Mouse (Mus musculus) embryonic facial prominence, embryonic 12.5 days (tissue): ENCODE data around the gene Senp5. TPM values are rescaled to one million over a fixed set of nuclear protein-coding genes. Genes with fewer than 3 reads are reported as not detected.

Source experiments
- ATAC-seq: fragments of 200-750 bp; cut with Nextera tagmentation; 2 replicates; pipeline ENCODE4 v1.8.0; 2017; ENCODE audit not compliant: insufficient number of reproducible peaks, insufficient read depth, low FRiP score, low TSS enrichment
- H3K27ac ChIP-seq: fragments of 300-500 bp; sonication (generic); 2 replicates; pipeline ENCODE4 v1.5.1; 2016; ENCODE audit warnings: mild to moderate bottlenecking
- H3K27me3 ChIP-seq: fragments of 300-500 bp; sonication (generic); 2 replicates; pipeline ENCODE4 v1.6.1; 2016; ENCODE audit warnings: mild to moderate bottlenecking, moderate library complexity
- H3K36me3 ChIP-seq: fragments of 300-500 bp; sonication (generic); 2 replicates; pipeline ENCODE4 v1.6.1; 2016; ENCODE audit warnings: mild to moderate bottlenecking
- H3K4me1 ChIP-seq: fragments of 300-500 bp; sonication (generic); 2 replicates; pipeline ENCODE4 v1.6.1; 2016
- H3K4me2 ChIP-seq: fragments of 300-500 bp; sonication (generic); replicated peaks from 2 replicates; pipeline ENCODE4 v1.6.1; 2016; ENCODE audit warnings: mild to moderate bottlenecking, moderate library complexity
- H3K4me3 ChIP-seq: fragments of 300-500 bp; sonication (generic); 2 replicates; pipeline ENCODE4 v1.5.1; 2016; ENCODE audit warnings: mild to moderate bottlenecking
- H3K9ac ChIP-seq: fragments of 300-500 bp; sonication (generic); 2 replicates; pipeline ENCODE4 v1.6.1; 2016; ENCODE audit warnings: mild to moderate bottlenecking, moderate library complexity
- H3K9me3 ChIP-seq: fragments of 300-500 bp; sonication (generic); 2 replicates; pipeline ENCODE4 v1.6.1; 2016; ENCODE audit warnings: mild to moderate bottlenecking, moderate library complexity
- WGBS: fragments of 180-500 bp; shearing (Covaris S2); methylation state at CpG from one replicate; pipeline ENCODE4 v1.1.7; 2016; 5-methylcytosine and 5-hydroxymethylcytosine counted together
- polyA plus RNA-seq: library from polyadenylated mRNA; unstranded; fragments of >200 nt; fragmentation: Nextera tagmentation; extraction: Ambion mirVana; gene quantifications from 2 replicates; pipeline ENCODE4 v1.2.1, GENCODE M21; 2016

Senp5 gene
- 22.2 and 23.1 TPM in 2 replicates for polyA plus RNA-seq

DNA sequence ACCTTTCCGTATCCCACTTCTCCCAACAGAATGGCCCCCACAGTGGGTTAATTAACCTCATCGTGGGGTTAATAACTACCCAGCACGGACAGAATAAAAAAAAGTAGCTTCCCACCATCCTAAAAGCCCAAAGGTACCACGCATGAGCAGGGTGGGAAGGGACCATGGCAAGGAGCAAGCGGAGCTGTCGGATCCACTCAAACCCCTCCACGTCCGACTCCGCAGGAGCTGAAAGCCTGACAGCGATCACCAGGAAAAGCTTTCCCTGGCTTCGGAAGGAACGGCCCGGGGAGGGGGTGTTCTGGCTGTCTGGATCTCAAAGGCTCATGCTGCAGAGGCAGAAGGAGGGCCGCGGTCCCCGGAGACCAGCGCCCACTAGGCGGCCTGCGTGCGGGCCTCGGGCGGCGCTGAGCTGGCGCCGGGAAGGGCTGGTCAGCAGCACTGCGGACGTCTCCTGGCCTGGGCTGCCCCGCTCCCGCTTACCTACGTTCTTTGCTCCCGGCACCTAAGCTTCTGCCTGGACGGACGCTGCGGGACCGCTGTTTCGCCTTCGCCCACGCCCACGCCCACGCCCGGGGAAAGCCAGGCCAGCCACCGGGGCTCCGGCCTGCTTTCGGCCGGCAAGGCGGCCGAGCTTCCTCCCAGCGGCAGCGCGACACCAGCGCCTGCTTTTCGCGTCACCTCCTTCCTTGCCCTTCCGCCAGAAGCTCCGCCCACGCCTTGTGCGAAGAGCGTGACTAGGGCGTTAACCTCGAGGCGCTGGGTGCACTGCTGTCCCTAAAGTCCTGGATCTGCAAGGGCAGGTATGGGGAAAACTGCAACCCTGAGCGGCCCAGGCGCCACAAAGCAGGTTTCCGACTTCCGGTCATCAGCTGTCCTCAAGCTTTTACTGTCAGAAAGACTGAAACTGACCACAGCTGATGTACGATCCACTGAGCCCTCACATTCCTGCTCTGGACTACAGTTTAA, at the start of gene Senp5:
Senp5 (minus strand) TSS at position 779 of the 969 bp plus-strand sequence.
- Histone ChIP-seq H3K36me3 (0 out of 2 replicates have a peak, but pooled peaks cover 5% of the 10 kb centered on the region), H3K27me3 (no peaks in the 10 kb centered on the region), H3K4me1 (peaks cover 8% of the 10 kb centered on the region), H3K9ac (peak within 1 kb of the TSS; percentile 90), H3K9me3 (no peaks in the 10 kb centered on the region), H3K4me2 (peak within 1 kb of the TSS; percentile 91), H3K4me3 (peak within 1 kb of the TSS; percentile 97), H3K27ac (peak within 1 kb of the TSS; percentile 69)
- 1% methylated on average over 66 of the region's 66 CpGs for WGBS
- ATAC-seq, result peak; percentile 79

DNA sequence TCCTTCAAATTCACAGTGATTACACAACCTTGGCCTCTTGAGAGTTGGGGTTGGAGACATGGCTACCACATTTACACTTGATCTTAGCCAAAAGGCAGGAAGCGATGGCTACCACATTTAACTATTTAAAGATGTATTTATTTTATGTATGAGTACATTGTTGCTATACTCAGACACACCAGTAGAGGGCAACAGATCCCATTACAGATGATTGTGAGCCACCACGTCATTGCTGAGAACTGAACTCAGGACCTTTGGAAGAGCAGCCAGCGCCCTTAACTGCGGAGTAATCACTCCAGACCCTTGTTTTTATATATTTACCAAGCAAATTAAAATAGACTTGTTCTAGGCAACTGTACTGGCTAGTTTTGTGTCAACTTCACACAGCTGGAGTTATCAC, 39.3 kb upstream of the Senp5 start:
- Histone ChIP-seq H3K27ac (no peak overlapping the region), H3K4me1 (no peaks in the 10 kb centered on the region), H3K9ac (no peak overlapping the region), H3K4me2 (no peak overlapping the region), H3K4me3 (no peak overlapping the region), H3K36me3 (peaks cover 68% of the 10 kb centered on the region), H3K9me3 (no peaks in the 10 kb centered on the region), H3K27me3 (no peaks in the 10 kb centered on the region)
- ATAC-seq, result no peak
- WGBS, result 94% methylated on average over 4 of the region's 4 CpGs

GRCm38 (mm10) chr16:32019678-32020077, 16.6 kb upstream of the Senp5 start:
- Histone ChIP-seq H3K27ac (no peak overlapping the region), H3K36me3 (peaks cover 77% of the 10 kb centered on the region), H3K4me1 (no peaks in the 10 kb centered on the region), H3K9ac (no peak overlapping the region), H3K27me3 (no peaks in the 10 kb centered on the region), H3K4me2 (no peak overlapping the region), H3K4me3 (no peak overlapping the region), H3K9me3 (no peaks in the 10 kb centered on the region)
- WGBS, result 84% methylated on average over 9 of the region's 9 CpGs
- ATAC-seq, result no peak

GRCm38 (mm10) chr16:32010330-32010729, 7.2 kb upstream of the Senp5 start:
- H3K36me3 ChIP-seq, result peaks cover 16% of the 10 kb centered on the region
- H3K4me1 ChIP-seq, result no peaks in the 10 kb centered on the region
- no peak overlapping the region for H3K27ac ChIP-seq
- H3K4me3 ChIP-seq, result no peak overlapping the region
- no peaks in the 10 kb centered on the region for H3K27me3 ChIP-seq
- 85% methylated on average over 4 of the region's 4 CpGs for WGBS
- no peak for ATAC-seq
- no peak overlapping the region for H3K9ac ChIP-seq
- no peaks in the 10 kb centered on the region for H3K9me3 ChIP-seq
- no peak overlapping the region for H3K4me2 ChIP-seq

- Histone ChIP-seq H3K27me3 (no peaks in the 10 kb centered on the region), H3K9me3 (no peaks in the 10 kb centered on the region), H3K36me3 (peaks cover 11% of the 10 kb centered on the region; the same call in 1 of the 2 replicates), H3K4me3 (no peak overlapping the region), H3K4me1 (no peaks in the 10 kb centered on the region), H3K4me2 (no peak overlapping the region), H3K27ac (no peak overlapping the region), H3K9ac (no peak overlapping the region)
- WGBS, result 47% methylated on average over 5 of the region's 5 CpGs
- no peak for ATAC-seq
These were observed 6.8 kb upstream of the Senp5 start for GRCm38 (mm10) chr16:32009913-32010312.

DNA sequence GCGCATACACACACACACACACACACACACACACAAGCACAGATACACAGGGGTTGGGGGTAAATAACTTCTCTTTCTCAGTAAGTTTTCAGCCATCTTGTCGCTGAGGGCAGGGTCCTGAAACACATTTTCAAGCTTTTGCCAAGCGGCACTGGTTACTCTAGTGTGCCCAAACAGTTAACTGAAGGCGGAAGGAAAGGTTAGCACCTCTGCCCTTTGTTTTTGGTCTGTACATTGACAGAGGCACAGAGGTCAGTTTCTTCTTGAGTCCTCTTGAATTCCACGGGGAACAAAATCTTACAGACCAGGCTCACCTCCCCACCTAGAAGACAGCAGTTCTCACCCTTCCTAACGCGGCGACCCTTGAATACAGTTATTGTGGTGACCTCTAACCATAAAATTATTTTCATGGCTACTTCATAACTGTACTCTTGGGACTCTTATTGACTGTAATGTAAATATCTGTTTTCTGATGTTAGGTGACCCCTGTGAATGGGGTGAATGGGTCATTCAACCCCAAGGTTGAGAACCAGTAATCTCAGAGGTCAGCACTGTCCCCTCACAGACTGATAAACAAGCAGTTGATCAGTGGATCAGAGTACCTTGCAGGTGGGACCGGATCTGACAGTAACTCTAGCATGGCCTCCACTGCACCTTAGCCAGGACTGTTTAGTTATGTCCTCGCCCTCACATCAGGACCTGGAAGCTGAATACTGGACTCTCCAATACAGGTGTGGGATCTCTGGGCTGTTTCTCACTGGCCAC, 5.6 kb upstream of the Senp5 start:
- Histone ChIP-seq H3K4me3 (no peak overlapping the region), H3K27me3 (no peaks in the 10 kb centered on the region), H3K36me3 (peaks cover 8% of the 10 kb centered on the region; the same call in 1 of the 2 replicates), H3K9me3 (no peaks in the 10 kb centered on the region), H3K9ac (no peak overlapping the region), H3K4me1 (no peaks in the 10 kb centered on the region), H3K4me2 (no peak overlapping the region), H3K27ac (no peak overlapping the region)
- WGBS, result 64% methylated on average over 10 of the region's 10 CpGs
- no peak for ATAC-seq

GRCm38 (mm10) chr16:32004731-32005130, 1.6 kb upstream of the Senp5 start:
- H3K27me3 ChIP-seq, result no peaks in the 10 kb centered on the region
- WGBS, result 95% methylated on average over 3 of the region's 3 CpGs
- no peak overlapping the region for H3K27ac ChIP-seq
- H3K9ac ChIP-seq, result no peak overlapping the region
- 0 out of 2 replicates have a peak, but pooled peaks cover 3% of the 10 kb centered on the region for H3K36me3 ChIP-seq
- peaks cover 8% of the 10 kb centered on the region for H3K4me1 ChIP-seq
- no peak for ATAC-seq
- no peak overlapping the region for H3K4me3 ChIP-seq
- no peaks in the 10 kb centered on the region for H3K9me3 ChIP-seq
- no peak overlapping the region for H3K4me2 ChIP-seq

GRCm38 (mm10) chr16:31996371-31996770, 6.7 kb downstream of the Senp5 start:
- Histone ChIP-seq H3K36me3 (0 out of 2 replicates have a peak, but pooled peaks cover 5% of the 10 kb centered on the region), H3K9me3 (no peaks in the 10 kb centered on the region), H3K27me3 (no peaks in the 10 kb centered on the region), H3K4me2 (no peak overlapping the region), H3K27ac (no peak overlapping the region), H3K4me1 (no peaks in the 10 kb centered on the region), H3K4me3 (no peak overlapping the region), H3K9ac (no peak overlapping the region)
- 77% methylated on average over 5 of the region's 5 CpGs for WGBS
- ATAC-seq, result no peak

- ATAC-seq, result no peak
- no peaks in the 10 kb centered on the region for H3K4me1 ChIP-seq
- peaks cover 12% of the 10 kb centered on the region for H3K36me3 ChIP-seq
- H3K4me3 ChIP-seq, result no peak overlapping the region
- H3K9ac ChIP-seq, result no peak overlapping the region
- H3K9me3 ChIP-seq, result no peaks in the 10 kb centered on the region
- H3K27me3 ChIP-seq, result no peaks in the 10 kb centered on the region
- no peak overlapping the region for H3K4me2 ChIP-seq
- H3K27ac ChIP-seq, result no peak overlapping the region
These were observed 9.1 kb downstream of the Senp5 start for GRCm38 (mm10) chr16:31993946-31994345.

GRCm38 (mm10) chr16:31993195-31993594, 9.9 kb downstream of the Senp5 start:
- Histone ChIP-seq H3K9me3 (no peaks in the 10 kb centered on the region), H3K27me3 (no peaks in the 10 kb centered on the region), H3K27ac (no peak overlapping the region), H3K4me2 (no peak overlapping the region), H3K4me1 (no peaks in the 10 kb centered on the region), H3K36me3 (peaks cover 18% of the 10 kb centered on the region), H3K9ac (no peak overlapping the region), H3K4me3 (no peak overlapping the region)
- ATAC-seq, result no peak
- 98% methylated on average over 4 of the region's 4 CpGs for WGBS

- no peak overlapping the region for H3K4me3 ChIP-seq
- no peaks in the 10 kb centered on the region for H3K9me3 ChIP-seq
- no peaks in the 10 kb centered on the region for H3K4me1 ChIP-seq
- H3K4me2 ChIP-seq, result no peak overlapping the region
- WGBS, result 23% methylated on average over 1 of the region's 1 CpGs
- ATAC-seq, result no peak
- peaks cover 26% of the 10 kb centered on the region for H3K36me3 ChIP-seq
- H3K27me3 ChIP-seq, result no peaks in the 10 kb centered on the region
- no peak overlapping the region for H3K27ac ChIP-seq
- no peak overlapping the region for H3K9ac ChIP-seq
These were observed 11.0 kb downstream of the Senp5 start for GRCm38 (mm10) chr16:31992039-31992438.
